Mouse (Mus musculus): ENCODE data around the gene Arf4. TPM values are rescaled to one million over a fixed set of nuclear protein-coding genes. Genes with fewer than 3 reads are reported as not detected.

Gene Arf4
- 215 TPM for polyA plus RNA-seq (2014; fragmentation: Illumina TruSeq; extraction: RNeasy Lipid Tissue Mini Kit (QIAGEN cat#74804); ENCODE audit: low read depth, low replicate concordance)

GRCm38 (mm10) chr14:26637851-26638707, at the start of gene Arf4:
Gene Arf4, plus strand, starts transcription at chr14:26638074.

DNA sequence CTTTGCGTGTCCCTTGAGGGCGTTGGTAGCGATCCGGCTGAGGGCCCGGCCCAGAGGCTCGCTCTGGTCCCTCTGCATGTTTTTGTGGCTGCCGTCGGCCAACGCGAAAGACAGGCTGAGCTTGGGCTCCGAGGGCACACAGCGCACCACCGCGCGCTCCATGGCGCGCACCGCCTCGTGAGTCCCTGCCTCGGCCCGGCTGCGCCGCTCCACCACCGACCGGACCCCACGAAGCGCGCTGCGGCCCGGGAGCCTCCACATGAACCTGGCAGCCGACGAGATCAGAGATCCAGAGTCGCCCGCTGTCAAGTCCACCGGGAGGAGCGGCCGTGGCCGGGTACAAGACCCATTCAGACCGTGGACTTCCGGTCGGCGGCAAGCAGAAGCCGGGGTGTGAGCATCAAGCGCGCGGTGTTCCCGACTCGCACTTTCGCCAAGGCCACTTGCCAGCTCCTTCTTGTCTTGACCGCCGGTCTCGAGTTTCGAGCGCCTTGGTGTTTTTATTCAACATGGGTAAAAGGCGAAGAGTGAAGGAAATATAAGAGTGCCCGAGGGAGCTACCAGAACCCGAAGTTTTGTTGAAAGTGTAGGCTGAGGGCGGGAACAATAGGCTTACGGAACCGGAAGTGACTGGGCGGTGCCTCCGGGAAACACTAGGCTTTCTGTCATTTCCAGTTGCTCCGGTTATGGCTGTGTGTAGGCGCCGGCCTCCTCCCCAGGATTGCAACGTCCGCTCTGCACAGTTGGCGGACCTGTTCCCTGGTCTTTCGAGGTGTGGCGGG, 31.6 kb downstream of the Arf4 start, which contains the start of gene Pde12:
Gene Pde12 (minus strand): TSS at position 592 of the 782 bp plus-strand sequence.

DNA sequence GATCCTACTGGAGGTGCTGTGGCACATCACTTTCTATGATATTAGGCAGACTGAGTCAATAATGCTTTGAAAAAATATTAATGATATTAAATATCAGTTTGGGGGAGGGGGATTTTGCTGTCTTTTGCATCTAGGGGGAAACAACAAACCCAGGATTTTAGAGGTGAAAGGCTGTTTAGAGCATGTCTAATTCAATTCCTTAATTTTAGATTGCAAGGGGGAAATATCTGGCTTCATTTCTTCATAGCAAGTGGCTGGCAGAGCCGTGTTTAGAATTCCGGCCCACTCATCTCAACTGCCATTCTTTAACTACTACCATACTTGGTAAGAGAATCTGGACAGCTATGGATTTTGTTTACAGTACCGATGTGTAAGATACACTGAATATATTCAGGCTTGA, 55.1 kb downstream of the Arf4 start, which contains the start of gene Dnah12:
Gene Dnah12 (plus strand): TSS at position 301 of the 400 bp plus-strand sequence.

Other genes with a start within 250 kb of the Arf4 start
- 69.1 TPM for gene Slmap, start 103.1 kb upstream of the Arf4 start, polyA plus RNA-seq (2014; fragmentation: Illumina TruSeq; extraction: RNeasy Lipid Tissue Mini Kit (QIAGEN cat#74804); ENCODE audit: low read depth, low replicate concordance)
- 17.3 TPM for gene Dennd6a, start 64.2 kb upstream of the Arf4 start, polyA plus RNA-seq (2014; fragmentation: Illumina TruSeq; extraction: RNeasy Lipid Tissue Mini Kit (QIAGEN cat#74804); ENCODE audit: low read depth, low replicate concordance)
- 4.1 TPM for gene Pde12, start 31.8 kb downstream of the Arf4 start, polyA plus RNA-seq (2014; fragmentation: Illumina TruSeq; extraction: RNeasy Lipid Tissue Mini Kit (QIAGEN cat#74804); ENCODE audit: low read depth, low replicate concordance)
- 1.1 TPM for gene Dnah12, start 55.2 kb downstream of the Arf4 start, polyA plus RNA-seq (2014; fragmentation: Illumina TruSeq; extraction: RNeasy Lipid Tissue Mini Kit (QIAGEN cat#74804); ENCODE audit: low read depth, low replicate concordance)

All from adipose tissue, adult 10 weeks (tissue).